Mouse (Mus musculus) liver, adult 2 months (tissue): Measurements from ENCODE around the gene Ankrd12. TPM values are rescaled to one million over a fixed set of nuclear protein-coding genes. Genes with fewer than 3 reads are reported as not detected.
A peak's percentile ranks its signal among the peaks of the same experiment; 100 is the strongest.

ENCODE experiments used
- DNase-seq: peaks from one replicate; pipeline ENCODE4 v3.0.0-alpha.2; 2011; ENCODE audit warnings: low read depth, low spot score; ENCODE audit errors: extremely low read depth
- H3K27ac ChIP-seq: fragments of 200-500 bp; replicated peaks from 2 replicates; pipeline ENCODE4 v1.5.1; 2012; ENCODE audit warnings: low read depth, mild to moderate bottlenecking, control low read depth, inconsistent platforms, low read length; ENCODE audit not compliant: insufficient read depth
- H3K27me3 ChIP-seq: fragments of 200-500 bp; 2 replicates; pipeline ENCODE4 v1.6.1; 2012; ENCODE audit warnings: mild to moderate bottlenecking, moderate library complexity, low read length, inconsistent platforms; ENCODE audit not compliant: control insufficient read depth, insufficient read depth
- H3K36me3 ChIP-seq: fragments of 200-500 bp; 2 replicates; pipeline ENCODE4 v1.6.1; 2012; ENCODE audit warnings: low read length, inconsistent platforms; ENCODE audit not compliant: control insufficient read depth, insufficient read depth
- H3K4me1 ChIP-seq: fragments of 200-500 bp; 2 replicates; pipeline ENCODE4 v1.6.1; 2011; ENCODE audit warnings: low read length; ENCODE audit not compliant: control insufficient read depth, insufficient read depth
- H3K4me3 ChIP-seq: fragments of 200-500 bp; 2 replicates; pipeline ENCODE4 v1.5.1; 2011; ENCODE audit warnings: low read depth, mild to moderate bottlenecking, control low read depth, low read length, moderate library complexity; ENCODE audit not compliant: insufficient read depth
- H3K79me2 ChIP-seq: fragments of 200-500 bp; 2 replicates; pipeline ENCODE4 v1.6.1; 2012; ENCODE audit warnings: inconsistent platforms, mild to moderate bottlenecking, low read length, moderate library complexity; ENCODE audit not compliant: control insufficient read depth, insufficient read depth
- H3K9ac ChIP-seq: fragments of 200-500 bp; 2 replicates; pipeline ENCODE4 v1.6.1; 2012; ENCODE audit warnings: low read depth, mild to moderate bottlenecking, control low read depth, inconsistent platforms, low read length
- CTCF ChIP-seq: fragments of 200-500 bp; IDR thresholded peaks from 2 replicates; pipeline ENCODE4 v1.5.1; 2011; ENCODE audit warnings: low read depth, low read length, control low read depth
- POLR2A ChIP-seq: fragments of 200-500 bp; IDR thresholded peaks from 2 replicates; pipeline ENCODE4 v1.6.1; 2011; ENCODE audit warnings: low read length, control low read depth; ENCODE audit not compliant: insufficient read depth; ENCODE audit errors: extremely low read depth
- WGBS: fragments of 180-500 bp; shearing (Covaris S2); methylation state at CpG from one replicate; pipeline ENCODE4 v1.1.7; 2018; 5-methylcytosine and 5-hydroxymethylcytosine counted together
- polyA plus RNA-seq: library from polyadenylated mRNA; depleted of rRNA; stranded (reverse); fragments of >200 nt; gene quantifications from 2 replicates; pipeline ENCODE4 v1.2.3, GENCODE M21; 2012
- total RNA-seq: library from RNA; depleted of rRNA; stranded (reverse); fragments of >200 nt; gene quantifications from 2 replicates; pipeline ENCODE4 v1.2.3, GENCODE M21; 2014

The Ankrd12 gene
- total and polyA plus RNA-seq, 2 experiments: 0.87 to 10.3 TPM

GRCm38 (mm10) chr17:65931525-65931924, 145.4 kb downstream of the Ankrd12 start:
- TF ChIP-seq POLR2A: no peak
- no peak for TF ChIP-seq CTCF
- peak overlapping the region; percentile 52 for H3K27ac ChIP-seq
- H3K9ac ChIP-seq: no peak overlapping the region
- H3K79me2 ChIP-seq: 0 out of 2 replicates have a peak, but pooled peaks cover 3% of the 10 kb centered on the region
- DNase-seq: no peak
- WGBS: 55% methylated on average over 6 of the region's 6 CpGs
- H3K4me1 ChIP-seq: peaks cover 7% of the 10 kb centered on the region
- no peaks in the 10 kb centered on the region for H3K27me3 ChIP-seq
- no peak overlapping the region for H3K4me3 ChIP-seq
- peaks cover 2% of the 10 kb centered on the region; the same call in 1 of the 2 replicates for H3K36me3 ChIP-seq

DNA sequence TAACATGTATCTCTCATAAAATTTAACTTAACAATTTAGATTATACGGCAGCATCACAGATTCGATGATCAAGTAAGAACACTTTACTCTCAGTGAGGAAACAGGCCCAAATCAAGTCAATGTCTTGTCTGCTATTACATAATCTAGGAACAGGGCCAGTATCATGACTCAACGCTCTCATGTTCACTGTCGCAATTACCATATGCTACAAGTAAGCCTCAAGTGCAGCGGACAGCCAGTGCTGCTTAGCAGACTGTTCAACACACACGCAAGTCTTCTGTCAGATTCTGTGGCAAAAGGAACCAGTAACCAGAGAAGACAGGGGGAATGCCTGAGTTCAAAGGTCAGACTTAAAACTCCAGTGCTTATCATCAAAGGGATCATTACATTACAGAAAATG, 145.9 kb downstream of the Ankrd12 start:
- Histone ChIP-seq H3K9ac (no peak overlapping the region), H3K27me3 (no peaks in the 10 kb centered on the region), H3K27ac (peak overlapping the region; percentile 19; the same call in 1 of the 2 replicates), H3K4me1 (peaks cover 7% of the 10 kb centered on the region), H3K79me2 (0 out of 2 replicates have a peak, but pooled peaks cover 3% of the 10 kb centered on the region), H3K4me3 (no peak overlapping the region), H3K36me3 (peaks cover 2% of the 10 kb centered on the region; the same call in 1 of the 2 replicates)
- 20% methylated on average over 6 of the region's 6 CpGs for WGBS
- TF ChIP-seq POLR2A: no peak
- TF ChIP-seq CTCF: no peak
- DNase-seq: peak; percentile 95

DNA sequence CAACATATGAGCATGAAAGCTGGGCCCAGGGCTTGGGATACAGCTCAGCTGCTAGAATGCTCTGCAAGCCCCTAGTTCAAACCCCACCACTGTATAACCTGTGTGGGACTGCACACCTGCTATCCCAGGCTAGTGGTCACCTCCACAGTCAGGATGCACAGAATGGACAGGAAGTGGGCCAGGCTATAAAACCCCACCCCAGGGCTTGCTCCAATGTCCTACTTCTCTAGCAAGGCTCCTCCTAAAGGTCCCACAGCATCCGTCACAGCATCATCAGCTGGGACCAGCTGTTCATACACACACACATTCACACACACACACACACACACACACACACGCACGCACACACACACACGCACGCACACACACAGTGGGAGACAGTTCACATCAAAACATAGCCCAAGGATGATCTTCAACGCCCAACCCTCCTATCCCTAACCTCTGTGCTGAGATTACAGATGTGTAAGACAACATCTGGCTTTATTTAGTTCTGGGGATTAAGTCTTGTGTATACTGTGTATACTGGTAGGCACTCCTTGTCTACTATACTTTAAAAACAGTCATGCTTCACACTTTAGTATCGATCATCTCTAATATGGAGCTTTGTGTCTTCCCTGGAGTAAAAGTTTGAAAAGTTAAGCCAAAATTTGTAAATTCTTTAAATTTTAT, 146.6 kb downstream of the Ankrd12 start:
- H3K4me1 ChIP-seq: peaks cover 7% of the 10 kb centered on the region
- H3K36me3 ChIP-seq: peaks cover 2% of the 10 kb centered on the region; the same call in 1 of the 2 replicates
- no peaks in the 10 kb centered on the region for H3K27me3 ChIP-seq
- no peak for DNase-seq
- WGBS: 89% methylated on average over 7 of the region's 7 CpGs
- H3K9ac ChIP-seq: no peak overlapping the region
- H3K79me2 ChIP-seq: 0 out of 2 replicates have a peak, but pooled peaks cover 3% of the 10 kb centered on the region
- no peak overlapping the region for H3K27ac ChIP-seq
- TF ChIP-seq CTCF: no peak
- TF ChIP-seq POLR2A: no peak
- H3K4me3 ChIP-seq: no peak overlapping the region

GRCm38 (mm10) chr17:65929319-65929978, 147.4 kb downstream of the Ankrd12 start:
- Histone ChIP-seq H3K36me3 (peaks cover 2% of the 10 kb centered on the region; the same call in 1 of the 2 replicates), H3K9ac (no peak overlapping the region), H3K4me1 (peaks cover 7% of the 10 kb centered on the region), H3K27ac (no peak overlapping the region), H3K27me3 (no peaks in the 10 kb centered on the region), H3K79me2 (0 out of 2 replicates have a peak, but pooled peaks cover 3% of the 10 kb centered on the region), H3K4me3 (no peak overlapping the region)
- TF ChIP-seq CTCF (no peak), POLR2A (no peak)
- no peak for DNase-seq
- WGBS: 94% methylated on average over 22 of the region's 22 CpGs

GRCm38 (mm10) chr17:65927077-65927476, 149.8 kb downstream of the Ankrd12 start:
- Histone ChIP-seq H3K27ac (no peak overlapping the region), H3K4me1 (peaks cover 6% of the 10 kb centered on the region), H3K4me3 (no peak overlapping the region), H3K79me2 (0 out of 2 replicates have a peak, but pooled peaks cover 3% of the 10 kb centered on the region), H3K36me3 (peaks cover 4% of the 10 kb centered on the region; the same call in 1 of the 2 replicates), H3K27me3 (no peaks in the 10 kb centered on the region), H3K9ac (no peak overlapping the region)
- DNase-seq: no peak
- no peak for TF ChIP-seq CTCF
- TF ChIP-seq POLR2A: no peak
- WGBS: 96% methylated on average over 4 of the region's 4 CpGs

DNA sequence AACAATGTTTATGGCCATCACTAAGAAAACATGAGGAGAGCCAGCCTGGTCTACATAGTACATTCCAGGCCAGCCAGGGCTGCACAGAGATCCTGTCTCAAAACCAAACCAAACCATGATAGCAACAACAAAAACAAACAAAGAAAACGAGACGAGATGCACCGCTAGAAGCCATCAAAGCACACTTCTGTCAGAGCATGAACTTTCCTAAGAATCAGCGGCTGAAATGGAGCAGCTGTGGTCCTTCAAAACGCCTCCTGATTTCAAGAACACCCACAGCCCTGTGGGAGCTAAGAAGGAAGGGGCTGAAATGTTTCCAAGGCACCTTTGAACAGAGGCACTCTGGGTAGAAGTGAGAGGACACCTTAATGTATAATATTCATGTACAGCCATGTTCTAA, 152.7 kb downstream of the Ankrd12 start:
- H3K4me3 ChIP-seq: no peak overlapping the region
- TF ChIP-seq POLR2A (no peak), CTCF (no peak)
- no peak overlapping the region for H3K27ac ChIP-seq
- H3K9ac ChIP-seq: no peak overlapping the region
- DNase-seq: no peak
- WGBS: 74% methylated on average over 5 of the region's 5 CpGs
- H3K36me3 ChIP-seq: peaks cover 4% of the 10 kb centered on the region; the same call in 1 of the 2 replicates
- no peaks in the 10 kb centered on the region for H3K4me1 ChIP-seq
- H3K27me3 ChIP-seq: no peaks in the 10 kb centered on the region
- no peaks in the 10 kb centered on the region for H3K79me2 ChIP-seq
